Mouse (Mus musculus): ENCODE results near the gene Nceh1.

GRCm38 (mm10) chr3:27201728-27202411 is 19.1 kb downstream of the Nceh1 start:
- TF ChIP-seq CTCF (IDR thresholded peaks at IDR 0.05; ENCODE audit: extremely low read depth, insufficient read length, insufficient replicate concordance, low read depth, low read length) (no peak), POLR2A (IDR thresholded peaks at IDR 0.05; ENCODE audit: low read depth, low read length) (no peak)

Measured in small intestine, adult 2 months (tissue).